Mouse (Mus musculus) kidney, postnatal 4 days (tissue): ENCODE measurements around the gene Ubqln4.
"Not testable (repeated sequence)": the region's sequence is repeated elsewhere in the genome, so short reads cannot be mapped to it uniquely, and the experiment has no call there.

Experiments
- DNase-seq, 2 experiments: peaks; one replicate each; pipeline ENCODE4 v3.0.0; 2021; ENCODE audit warnings: mixed read lengths in 2 of 2

The Ubqln4 gene

DNA sequence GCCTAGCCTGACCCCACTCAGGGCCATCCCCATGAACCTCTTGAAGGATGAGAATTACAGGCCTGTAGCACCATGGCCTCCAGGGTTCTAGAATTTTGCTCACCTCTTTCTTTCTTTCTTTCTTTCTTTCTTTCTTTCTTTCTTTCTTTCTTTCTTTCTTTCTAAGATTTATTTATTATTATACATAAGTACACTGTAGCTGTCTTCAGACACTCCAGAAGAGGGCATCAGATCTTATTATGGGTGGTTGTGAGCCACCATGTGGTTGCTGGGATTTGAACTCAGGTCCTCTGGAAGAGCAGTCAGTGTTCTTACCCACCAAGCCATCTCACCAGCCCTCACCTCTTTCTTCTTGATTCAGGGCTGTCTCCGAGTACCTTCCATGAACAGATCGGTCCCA, 52.1 kb downstream of the Ubqln4 start, which contains the start of gene Arhgef2:
Gene Arhgef2, plus strand, starts transcription at position 301 of the 400 bp plus-strand sequence.
- not testable (repeated sequence) for DNase-seq

GRCm38 (mm10) chr3:88607065-88607757, 53.7 kb downstream of the Ubqln4 start:
- peak; percentile 91 to 92 for DNase-seq

DNA sequence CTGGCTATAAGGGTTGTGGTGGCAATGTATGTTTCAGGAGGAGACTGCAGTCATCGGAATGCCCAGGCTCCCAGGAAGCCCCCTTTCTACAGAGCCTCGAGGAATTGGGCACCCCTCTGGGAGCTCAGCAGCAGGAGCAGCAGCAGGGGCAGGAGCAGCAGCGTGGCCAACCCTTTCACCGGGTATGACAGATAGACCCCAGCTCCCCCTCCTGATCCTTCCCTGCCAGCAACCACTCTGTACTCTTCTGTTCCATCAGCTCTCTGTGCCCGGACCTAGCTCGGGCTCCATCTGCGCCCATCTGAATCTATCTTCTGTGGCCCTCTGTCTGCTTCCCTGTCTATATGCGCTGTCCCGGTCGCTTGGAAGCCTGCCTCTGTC, 54.2 kb downstream of the Ubqln4 start:
- no peak for DNase-seq

DNA sequence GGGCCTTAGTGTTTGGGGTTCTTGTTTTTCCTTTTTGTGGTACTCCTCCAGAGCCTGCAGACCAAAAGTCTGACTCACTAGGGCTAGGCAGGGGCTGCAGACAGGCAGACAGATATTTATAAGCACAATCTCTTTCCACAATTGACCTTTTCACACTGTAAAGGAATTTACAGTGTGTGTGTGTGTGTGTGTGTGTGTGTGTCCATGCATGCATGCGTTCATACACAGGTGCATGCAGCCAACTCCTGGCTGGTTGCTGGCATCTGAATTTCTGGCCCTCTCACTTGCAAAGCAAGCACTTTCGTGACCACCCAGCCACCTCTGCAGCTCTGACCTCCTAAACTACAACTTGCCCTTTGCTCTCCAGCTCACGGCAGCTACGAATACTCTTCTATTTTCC, 55.5 kb downstream of the Ubqln4 start:
- DNase-seq, result no peak

- no peak for DNase-seq
Measured at GRCm38 (mm10) chr3:88614418-88614817, 60.9 kb downstream of the Ubqln4 start.

GRCm38 (mm10) chr3:88615117-88615516, 61.6 kb downstream of the Ubqln4 start:
- DNase-seq, result peak; percentile 55 to 73

DNA sequence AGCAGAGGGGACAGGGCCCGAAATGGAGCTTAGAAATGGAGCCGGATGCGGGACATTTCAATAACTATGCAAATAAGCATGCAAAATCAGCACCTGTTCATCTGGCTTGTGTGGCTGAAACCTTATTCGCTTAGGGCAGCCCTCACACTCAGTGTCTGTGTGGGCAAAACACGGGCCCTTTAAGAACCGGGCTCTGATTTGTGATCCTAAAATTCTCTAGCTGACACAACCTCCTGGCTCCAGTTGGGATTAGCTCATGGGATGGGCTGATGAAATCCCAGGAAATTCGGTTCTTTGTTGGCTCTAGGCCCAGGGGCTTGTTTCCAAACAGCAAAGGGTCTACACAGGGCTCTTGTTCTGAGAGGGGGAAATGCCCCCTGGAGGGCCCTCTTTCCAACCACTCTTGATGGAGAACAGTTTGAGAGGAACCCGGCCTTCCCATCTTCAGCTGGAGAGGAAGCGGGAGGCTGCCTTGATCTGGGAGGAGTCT, 62.4 kb downstream of the Ubqln4 start:
- peak; percentile 51 to 65 for DNase-seq

- no peak for DNase-seq
Measured at GRCm38 (mm10) chr3:88616951-88617500, 63.5 kb downstream of the Ubqln4 start.

DNA sequence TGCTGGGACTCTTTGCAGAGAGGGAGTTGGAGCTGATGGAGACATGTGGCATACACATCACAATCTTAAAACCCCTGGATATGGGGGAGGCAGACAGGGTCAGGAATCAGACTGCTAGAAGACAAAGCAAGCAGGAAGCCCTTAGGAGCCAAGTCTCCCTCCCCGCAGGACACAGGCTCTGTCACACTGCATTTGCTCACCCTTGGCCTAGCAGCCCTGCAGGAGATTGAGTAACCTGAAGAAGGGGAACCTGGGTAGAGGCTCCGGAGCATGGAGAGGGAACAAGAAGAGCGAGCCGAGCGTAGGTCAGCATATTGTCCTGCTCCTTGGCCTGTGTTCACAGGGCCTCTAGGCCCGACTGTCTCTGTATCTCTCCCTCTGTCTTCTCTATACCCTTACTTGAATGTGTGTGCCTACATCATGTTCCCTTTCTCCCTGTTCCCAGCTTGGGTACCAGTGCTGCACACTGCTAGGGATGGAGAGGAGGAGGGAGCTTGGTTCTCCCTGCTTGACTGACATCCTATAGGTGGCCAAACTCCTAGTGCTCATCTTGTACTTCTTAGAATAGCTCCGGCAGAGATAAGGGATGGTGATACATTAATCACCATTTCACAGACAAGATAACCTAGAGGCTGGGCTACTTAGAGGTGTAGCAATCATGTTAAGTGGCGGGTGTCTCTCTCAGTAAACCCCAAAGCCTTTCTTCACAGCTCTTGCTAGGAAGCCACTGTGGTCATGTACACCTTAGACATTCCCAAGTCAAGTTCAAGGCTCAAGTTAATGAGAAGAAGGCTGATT, 64.7 kb downstream of the Ubqln4 start:
- DNase-seq, result peak in 1 of 2 experiments; percentile 54
